Mouse (Mus musculus) retina, embryonic 14.5 days (tissue): ENCODE measurements around the gene Marcksl1.

Experiments
- DNase-seq: peaks from one replicate; pipeline ENCODE4 v3.0.0-alpha.2; 2015; ENCODE audit warnings: low spot score

Marcksl1 gene

GRCm38 (mm10) chr4:129557256-129557808 is 44.0 kb downstream of the Marcksl1 start:
- DNase-seq, result no peak

GRCm38 (mm10) chr4:129558321-129558955 is 45.1 kb downstream of the Marcksl1 start:
- no peak for DNase-seq

- DNase-seq, result no peak
These were observed 47.8 kb downstream of the Marcksl1 start for GRCm38 (mm10) chr4:129561184-129561583.

GRCm38 (mm10) chr4:129563718-129564117 is 50.3 kb downstream of the Marcksl1 start:
- DNase-seq, result no peak

GRCm38 (mm10) chr4:129565139-129565538 is 51.8 kb downstream of the Marcksl1 start:
- no peak for DNase-seq
